Mouse (Mus musculus): ENCODE results near the gene Gm35134. TPM values are rescaled to one million over a fixed set of nuclear protein-coding genes. Genes with fewer than 3 reads are reported as not detected.
"Not testable (repeated sequence)": the region's sequence is repeated elsewhere in the genome, so short reads cannot be mapped to it uniquely, and the experiment has no call there.

Gm35134 gene
- total RNA-seq (2021), result not detected
- long read RNA-seq, experiment 1, result 0 reads
- long read RNA-seq, experiment 2, result 0 reads

DNA sequence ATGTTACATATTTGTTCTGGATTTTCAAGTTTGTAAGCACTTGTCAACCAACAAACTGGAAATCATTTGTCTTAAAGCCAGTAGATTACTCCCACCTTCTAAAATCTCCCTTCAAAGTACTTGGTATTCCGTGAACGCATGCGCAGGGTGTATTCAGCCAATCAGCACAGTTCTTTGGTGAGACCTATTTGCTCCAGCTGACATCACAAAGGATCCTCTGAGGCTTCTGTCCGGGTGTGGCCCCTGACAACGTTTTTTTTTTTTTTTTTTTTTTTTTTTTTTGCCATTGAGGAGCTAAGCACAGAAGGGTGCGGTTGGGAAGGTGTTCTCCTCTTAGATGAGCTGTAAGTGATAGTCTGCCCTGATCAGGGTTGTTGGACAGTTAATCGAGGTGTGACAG lies at the start of gene Gm35134:
Gene Gm35134, plus strand, starts transcription at position 301 of the 400 bp plus-strand sequence.
- not testable (repeated sequence) for DNase-seq

Data from gastrocnemius, postnatal 10 days (tissue).